Mouse (Mus musculus) small intestine, adult 2 months (tissue): ENCODE measurements around the gene Tecpr1.

Experiments
- CTCF ChIP-seq: fragments of 200-500 bp; IDR thresholded peaks from 2 replicates; pipeline ENCODE4 v1.5.1; 2012; ENCODE audit warnings: low read depth, mild to moderate bottlenecking, control low read depth, inconsistent platforms, low read length, moderate library complexity, mixed read lengths; ENCODE audit not compliant: insufficient replicate concordance, insufficient read length; ENCODE audit errors: extremely low read depth
- POLR2A ChIP-seq: fragments of 200-500 bp; IDR thresholded peaks from 2 replicates; pipeline ENCODE4 v1.6.1; 2012; ENCODE audit warnings: low read depth, mild to moderate bottlenecking, control low read depth, inconsistent platforms, low read length, moderate library complexity

- TF ChIP-seq CTCF (no peak), POLR2A (no peak)
Observed at GRCm38 (mm10) chr5:144249871-144250270, 26.5 kb upstream of the Tecpr1 start.
